Mouse (Mus musculus) limb, embryonic 14.5 days (tissue): Measurements from ENCODE around the gene Litaf. TPM values are rescaled to one million over a fixed set of nuclear protein-coding genes. Genes with fewer than 3 reads are reported as not detected.

Experiments
- ATAC-seq: fragments of 200-750 bp; cut with Nextera tagmentation; 2 replicates; pipeline ENCODE4 v1.8.0; 2017; ENCODE audit warnings: low read depth, moderate number of reproducible peaks, moderate TSS enrichment; ENCODE audit not compliant: low FRiP score
- DNase-seq: peaks from one replicate; pipeline ENCODE4 v3.0.0-alpha.2; 2015; ENCODE audit warnings: low spot score
- H3K27ac ChIP-seq: fragments of 300-500 bp; sonication (generic); replicated peaks from 2 replicates; pipeline ENCODE4 v1.5.1; 2014; ENCODE audit warnings: low read depth, mild to moderate bottlenecking, low read length, moderate library complexity, mixed read lengths
- H3K27me3 ChIP-seq: fragments of 300-500 bp; sonication (generic); 2 replicates; pipeline ENCODE4 v1.6.1; 2014; ENCODE audit warnings: low read length, mixed read lengths; ENCODE audit not compliant: control insufficient read depth, insufficient read depth
- H3K36me3 ChIP-seq: fragments of 300-500 bp; sonication (generic); 2 replicates; pipeline ENCODE4 v1.6.1; 2014; ENCODE audit warnings: mild to moderate bottlenecking, low read length, moderate library complexity, mixed read lengths; ENCODE audit not compliant: control insufficient read depth, insufficient read depth
- H3K4me1 ChIP-seq: fragments of 300-500 bp; sonication (generic); 2 replicates; pipeline ENCODE4 v1.6.1; 2014; ENCODE audit warnings: antibody characterized with exemption, low read length, mixed read lengths; ENCODE audit not compliant: control insufficient read depth, insufficient read depth
- H3K4me2 ChIP-seq: fragments of 300-500 bp; sonication (generic); replicated peaks from 2 replicates; pipeline ENCODE4 v1.6.1; 2014; ENCODE audit warnings: low read depth, mild to moderate bottlenecking, low read length, moderate library complexity; ENCODE audit not compliant: severe bottlenecking
- H3K4me3 ChIP-seq: fragments of 300-500 bp; sonication (generic); replicated peaks from 2 replicates; pipeline ENCODE4 v1.5.1; 2014; ENCODE audit warnings: low read length
- H3K9ac ChIP-seq: fragments of 300-500 bp; sonication (generic); 2 replicates; pipeline ENCODE4 v1.6.1; 2014; ENCODE audit warnings: mild to moderate bottlenecking, low read depth, low read length, moderate library complexity; ENCODE audit not compliant: severe bottlenecking
- H3K9me3 ChIP-seq: fragments of 300-500 bp; sonication (generic); 2 replicates; pipeline ENCODE4 v1.6.1; 2016; ENCODE audit warnings: low read length; ENCODE audit not compliant: control insufficient read depth
- POLR2A ChIP-seq: fragments of 200-500 bp; IDR thresholded peaks from 2 replicates; pipeline ENCODE4 v1.8.0; 2012; ENCODE audit warnings: inconsistent platforms, mild to moderate bottlenecking, moderate library complexity, borderline replicate concordance; ENCODE audit not compliant: insufficient read depth, insufficient read length; ENCODE audit errors: extremely low read depth
- WGBS: fragments of 180-500 bp; shearing (Covaris S2); extraction: QIAGEN DNeasy Blood & Tissue Kit; methylation state at CpG from one replicate; pipeline ENCODE4 v1.1.7; 2014; 5-methylcytosine and 5-hydroxymethylcytosine counted together
- polyA plus RNA-seq, 2 experiments: library from polyadenylated mRNA; depleted of rRNA in 1 of 2; stranded (reverse) in 1 of 2; unstranded in 1 of 2; fragments of >200 nt; fragmentation: Nextera tagmentation in 1 of 2; extraction: Ambion mirVana in 1 of 2; gene quantifications; 2 replicates each; pipeline versions ENCODE4 v1.2.1 to v1.2.3; 2012 to 2014

Gene Litaf
- polyA plus RNA-seq, 2 experiments, result 79.8 to 103 TPM

GRCm38 (mm10) chr16:11084181-11084580 lies 18.2 kb upstream of the Litaf start:
- no peak for TF ChIP-seq POLR2A
- no peak overlapping the region for H3K9ac ChIP-seq
- H3K27ac ChIP-seq, result no peak overlapping the region
- no peak overlapping the region for H3K4me3 ChIP-seq
- peaks cover 83% of the 10 kb centered on the region for H3K36me3 ChIP-seq
- DNase-seq (no peak), ATAC-seq (no peak)
- no peaks in the 10 kb centered on the region for H3K9me3 ChIP-seq
- 94% methylated on average over 8 of the region's 8 CpGs for WGBS
- H3K4me1 ChIP-seq, result no peaks in the 10 kb centered on the region
- no peak overlapping the region for H3K4me2 ChIP-seq
- no peaks in the 10 kb centered on the region for H3K27me3 ChIP-seq

- ATAC-seq (no peak), DNase-seq (no peak)
- TF ChIP-seq POLR2A, result no peak
- no peak overlapping the region for H3K27ac ChIP-seq
- H3K4me3 ChIP-seq, result no peak overlapping the region
- no peaks in the 10 kb centered on the region for H3K4me1 ChIP-seq
- WGBS, result 76% methylated on average over 3 of the region's 3 CpGs
- no peak overlapping the region for H3K4me2 ChIP-seq
- H3K9ac ChIP-seq, result no peak overlapping the region
- H3K36me3 ChIP-seq, result peaks cover 85% of the 10 kb centered on the region
- no peaks in the 10 kb centered on the region for H3K9me3 ChIP-seq
- H3K27me3 ChIP-seq, result no peaks in the 10 kb centered on the region
Observed at GRCm38 (mm10) chr16:11078216-11078869, 12.4 kb upstream of the Litaf start.

- ATAC-seq (no peak), DNase-seq (no peak)
- whole genome bisulfite sequencing, result 94% methylated on average over 9 of the region's 9 CpGs
- no peaks in the 10 kb centered on the region for H3K27me3 ChIP-seq
- no peak overlapping the region for H3K9ac ChIP-seq
- no peak overlapping the region for H3K4me2 ChIP-seq
- H3K4me3 ChIP-seq, result no peak overlapping the region
- H3K27ac ChIP-seq, result no peak overlapping the region
- H3K9me3 ChIP-seq, result no peaks in the 10 kb centered on the region
- H3K36me3 ChIP-seq, result peaks cover 85% of the 10 kb centered on the region
- no peaks in the 10 kb centered on the region for H3K4me1 ChIP-seq
- TF ChIP-seq POLR2A, result no peak
Observed at GRCm38 (mm10) chr16:11077601-11078201, 11.7 kb upstream of the Litaf start.

GRCm38 (mm10) chr16:11073060-11073459 lies 7.1 kb upstream of the Litaf start:
- WGBS, result 83% methylated on average over 6 of the region's 6 CpGs

GRCm38 (mm10) chr16:11072454-11072853 lies 6.5 kb upstream of the Litaf start:
- WGBS, result 88% methylated on average over 8 of the region's 8 CpGs

More at GRCm38 (mm10) chr16:11073060-11073459, 7.1 kb upstream of the Litaf start:
- Histone ChIP-seq H3K27me3 (no peaks in the 10 kb centered on the region), H3K4me1 (peaks cover 19% of the 10 kb centered on the region), H3K27ac (no peak overlapping the region), H3K36me3 (peaks cover 66% of the 10 kb centered on the region), H3K4me2 (no peak overlapping the region), H3K9ac (0 out of 2 replicates have a peak overlapping the region, but pooled peaks have one; percentile 0), H3K4me3 (no peak overlapping the region), H3K9me3 (no peaks in the 10 kb centered on the region)
- TF ChIP-seq POLR2A, result no peak
- no peak for ATAC-seq
- no peak for DNase-seq

More at GRCm38 (mm10) chr16:11072454-11072853, 6.5 kb upstream of the Litaf start:
- Histone ChIP-seq H3K36me3 (peaks cover 60% of the 10 kb centered on the region), H3K9me3 (no peaks in the 10 kb centered on the region), H3K4me3 (no peak overlapping the region), H3K27me3 (no peaks in the 10 kb centered on the region), H3K9ac (0 out of 2 replicates have a peak overlapping the region, but pooled peaks have one; percentile 0), H3K4me2 (no peak overlapping the region), H3K4me1 (peaks cover 25% of the 10 kb centered on the region), H3K27ac (no peak overlapping the region)
- DNase-seq (no peak), ATAC-seq (no peak)
- TF ChIP-seq POLR2A, result no peak
